Mouse (Mus musculus) gastrocnemius, adult 18-20 months (tissue): ENCODE measurements around the gene Cfhr2. TPM values are rescaled to one million over a fixed set of nuclear protein-coding genes. Genes with fewer than 3 reads are reported as not detected.
"Not testable (repeated sequence)": the region's sequence is repeated elsewhere in the genome, so short reads cannot be mapped to it uniquely, and the experiment has no call there.

ENCODE experiments used
- DNase-seq: peaks from one replicate; pipeline ENCODE4 v3.0.0; 2021; ENCODE audit warnings: low spot score
- long read RNA-seq, 2 experiments: library from polyadenylated mRNA; stranded (forward); transcript quantifications; one replicate each; pipeline ENCODE4 v2.0.0; 2021
- total RNA-seq, 2 experiments: library from RNA; stranded (reverse); gene quantifications; 2 replicates each; pipeline ENCODE4 v1.2.3; 2021

The Cfhr2 gene
- total RNA-seq: under 1 TPM in 1 of 2 experiments, not detected in 1; 0.38 TPM
- long read RNA-seq, experiment 1: 0 reads
- long read RNA-seq, experiment 2: 0 reads

DNA sequence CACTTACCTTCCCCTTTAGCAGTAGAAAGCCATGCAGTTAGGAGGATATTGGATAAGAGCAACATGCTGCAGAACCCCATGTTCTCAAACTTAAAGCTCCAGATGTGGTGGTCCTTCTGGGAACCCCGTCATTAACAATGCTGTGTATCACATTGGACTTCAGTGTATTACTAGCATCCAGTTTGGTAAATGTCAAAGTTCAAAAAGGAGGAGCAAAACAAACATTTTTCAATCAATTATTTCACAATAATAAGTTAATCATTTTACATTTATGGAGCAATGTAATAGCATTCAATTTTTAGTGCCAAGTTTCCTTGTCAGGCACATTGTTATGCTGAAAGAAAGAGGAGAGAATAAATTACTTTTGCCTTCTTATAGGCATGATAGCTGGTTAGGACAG is at the start of gene Cfhr2:
Gene Cfhr2 (minus strand): TSS at position 155 of the 400 bp plus-strand sequence.
- DNase-seq: no peak

GRCm38 (mm10) chr1:139863751-139864150 is 5.2 kb upstream of the Cfhr2 start:
- DNase-seq: no peak

DNA sequence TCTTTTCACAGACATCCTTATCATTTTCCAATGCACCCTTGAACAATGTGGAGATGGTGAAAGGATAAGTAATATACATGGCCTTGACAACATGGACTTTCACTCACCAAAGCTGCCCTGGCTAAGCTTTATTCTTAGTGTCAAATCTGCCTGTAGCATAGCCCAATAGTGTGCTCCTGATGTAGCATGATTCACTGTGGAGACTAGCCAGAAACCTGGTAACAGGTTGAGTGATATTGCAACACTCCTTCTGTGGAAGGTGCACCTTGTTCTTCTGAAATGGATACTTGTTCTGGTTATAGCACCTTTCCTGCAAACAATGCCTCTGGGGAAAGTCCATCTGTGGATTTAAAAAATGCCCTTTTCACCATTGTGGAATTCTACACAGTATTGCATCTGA is 1.7 kb upstream of the Cfhr2 start:
- no peak for DNase-seq

- no peak for DNase-seq
Observed at GRCm38 (mm10) chr1:139839699-139840098, 18.8 kb downstream of the Cfhr2 start.

GRCm38 (mm10) chr1:139839290-139839689 is 19.2 kb downstream of the Cfhr2 start:
- DNase-seq: no peak

- DNase-seq: no peak
Observed at GRCm38 (mm10) chr1:139808594-139808993, 49.9 kb downstream of the Cfhr2 start.

GRCm38 (mm10) chr1:139781143-139781542 is 77.4 kb downstream of the Cfhr2 start, which contains the start of gene Gm4788:
Gm4788 (minus strand) TSS chr1:139781243.
- DNase-seq: no peak

GRCm38 (mm10) chr1:139769913-139770312 is 88.6 kb downstream of the Cfhr2 start:
- DNase-seq: not testable (repeated sequence)

Other genes starting within 250 kb of the Cfhr2 start
- gene Gm4788, start 77.5 kb downstream of the Cfhr2 start, total RNA-seq: under 1 TPM in 1 of 2 experiments, not detected in 1; 0.19 TPM